Mouse (Mus musculus) intestine, postnatal 0 days (tissue): ENCODE measurements around the gene Btbd9. TPM values are rescaled to one million over a fixed set of nuclear protein-coding genes. Genes with fewer than 3 reads are reported as not detected.
A peak's percentile ranks its signal among the peaks of the same experiment; 100 is the strongest.

Source experiments
- ATAC-seq: fragments of 200-750 bp; cut with Nextera tagmentation; 2 replicates; pipeline ENCODE4 v1.8.0; 2017; ENCODE audit warnings: mild to moderate bottlenecking, moderate TSS enrichment, moderate library complexity
- H3K27ac ChIP-seq: fragments of 300-500 bp; sonication (generic); 2 replicates; pipeline ENCODE4 v1.5.1; 2014; ENCODE audit warnings: mild to moderate bottlenecking, low read depth, low read length, moderate library complexity
- H3K27me3 ChIP-seq: fragments of 300-500 bp; sonication (generic); replicated peaks from 2 replicates; pipeline ENCODE4 v1.6.1; 2014; ENCODE audit warnings: low read length, mixed read lengths; ENCODE audit not compliant: control insufficient read depth, insufficient read depth
- H3K36me3 ChIP-seq: fragments of 300-500 bp; sonication (generic); 2 replicates; pipeline ENCODE4 v1.6.1; 2014; ENCODE audit warnings: mild to moderate bottlenecking, moderate library complexity; ENCODE audit not compliant: control insufficient read depth, insufficient read depth
- H3K4me1 ChIP-seq: fragments of 300-500 bp; sonication (generic); replicated peaks from 2 replicates; pipeline ENCODE4 v1.6.1; 2014; ENCODE audit warnings: antibody characterized with exemption, low read length, mixed read lengths; ENCODE audit not compliant: control insufficient read depth, insufficient read depth
- H3K4me2 ChIP-seq: fragments of 300-500 bp; sonication (generic); replicated peaks from 2 replicates; pipeline ENCODE4 v1.6.1; 2014; ENCODE audit warnings: low read depth, mild to moderate bottlenecking, moderate library complexity
- H3K4me3 ChIP-seq: fragments of 300-500 bp; sonication (generic); 2 replicates; pipeline ENCODE4 v1.5.1; 2014; ENCODE audit warnings: low read depth, low read length
- H3K9ac ChIP-seq: fragments of 300-500 bp; sonication (generic); 2 replicates; pipeline ENCODE4 v1.6.1; 2014; ENCODE audit warnings: mild to moderate bottlenecking, low read depth, low read length
- H3K9me3 ChIP-seq: fragments of 300-500 bp; sonication (generic); 2 replicates; pipeline ENCODE4 v1.6.1; 2016; ENCODE audit warnings: mixed run types; ENCODE audit not compliant: control insufficient read depth
- CTCF ChIP-seq: sonication (generic); IDR thresholded peaks from 2 replicates; pipeline ENCODE4 v1.5.1; 2016; ENCODE audit warnings: low read depth, mild to moderate bottlenecking, control low read depth, antibody characterized with exemption, moderate library complexity
- WGBS: fragments of 180-500 bp; shearing (Covaris S2); extraction: QIAGEN DNeasy Blood & Tissue Kit; methylation state at CpG from one replicate; pipeline ENCODE4 v1.1.7; 2014; 5-methylcytosine and 5-hydroxymethylcytosine counted together
- polyA plus RNA-seq: library from polyadenylated mRNA; unstranded; fragments of >200 nt; fragmentation: Nextera tagmentation; extraction: Ambion mirVana; gene quantifications from 2 replicates; pipeline ENCODE4 v1.2.1, GENCODE M21; 2015

Btbd9 gene
- polyA plus RNA-seq, 1 experiment from 2014 or later = 35.9 TPM

DNA sequence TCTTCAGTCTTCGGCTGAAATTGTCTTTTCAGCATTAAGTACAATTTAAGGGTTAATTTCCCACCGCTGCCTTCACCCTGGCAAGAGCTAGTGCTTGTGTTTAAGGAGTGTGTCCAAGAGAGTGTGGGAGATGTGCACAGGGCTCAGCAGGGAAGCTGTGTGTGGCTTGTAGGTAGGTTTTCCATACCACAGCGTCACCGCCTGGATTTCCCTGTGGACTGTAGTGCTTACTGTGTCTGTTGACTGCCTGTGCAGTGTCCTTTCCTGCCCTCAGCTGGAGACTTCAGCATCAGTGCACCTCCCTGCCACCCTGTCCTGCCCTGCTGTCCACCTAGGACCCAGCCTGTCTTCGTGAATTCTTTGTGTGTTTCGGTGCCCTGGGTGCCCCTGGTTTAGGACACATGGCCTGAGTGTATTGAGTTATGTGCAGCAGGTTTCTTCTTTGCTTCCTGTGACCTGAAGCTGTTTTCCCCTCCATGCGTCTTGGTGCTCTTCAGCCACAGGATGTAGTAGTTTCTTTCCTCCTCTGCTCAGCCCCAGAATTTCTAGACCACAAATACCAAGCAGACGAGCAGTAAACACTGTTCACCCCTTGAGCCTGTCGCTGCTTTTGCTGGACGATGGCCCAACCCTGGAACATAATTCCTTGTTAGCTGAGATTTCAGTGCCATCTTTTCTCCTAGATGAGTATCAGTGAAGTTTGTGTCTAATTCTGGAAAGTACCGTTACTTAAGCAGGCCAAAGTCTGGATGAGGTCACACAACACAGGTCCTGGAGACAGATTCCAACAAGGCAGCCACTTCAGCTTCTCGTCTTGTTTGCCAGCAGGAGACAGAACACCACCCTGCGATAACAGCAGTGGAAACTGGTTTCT, 376.7 kb downstream of the Btbd9 start:
- Histone ChIP-seq H3K27ac (peak overlapping the region; percentile 16; the same call in 1 of the 2 replicates), H3K4me3 (no peak overlapping the region)
- peak; percentile 35 for TF ChIP-seq CTCF

DNA sequence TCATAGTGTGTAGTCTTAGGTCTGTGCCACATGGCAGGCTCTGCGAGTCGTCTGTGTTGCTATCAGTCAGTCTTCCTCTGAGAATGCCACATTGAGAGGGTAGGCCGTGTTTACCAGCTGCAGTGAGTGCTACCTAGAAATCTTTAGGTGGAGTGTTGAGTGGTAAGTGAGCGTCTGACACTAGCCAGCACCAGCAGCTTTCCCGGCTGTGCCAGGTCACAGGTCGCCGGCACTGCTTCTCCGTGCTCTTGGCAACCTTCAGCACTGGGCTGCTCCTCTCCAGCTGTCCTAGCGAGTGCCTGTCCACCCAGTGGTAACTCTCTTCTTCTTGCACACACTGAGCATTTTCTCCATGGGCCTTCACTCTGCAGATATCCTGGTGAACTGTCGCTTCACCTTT, 377.9 kb downstream of the Btbd9 start:
- Histone ChIP-seq H3K36me3 (peaks cover 17% of the 10 kb centered on the region; the same call in 1 of the 2 replicates), H3K9me3 (no peaks in the 10 kb centered on the region), H3K9ac (no peak overlapping the region), H3K27ac (no peak overlapping the region), H3K4me2 (no peak overlapping the region), H3K27me3 (no peaks in the 10 kb centered on the region), H3K4me1 (no peaks in the 10 kb centered on the region), H3K4me3 (no peak overlapping the region)
- whole genome bisulfite sequencing = 69% methylated on average over 10 of the region's 10 CpGs
- no peak for TF ChIP-seq CTCF
- ATAC-seq = no peak

More for the DNA sequence above, 376.7 kb downstream of the Btbd9 start:
- H3K9me3 ChIP-seq = no peaks in the 10 kb centered on the region
- H3K4me1 ChIP-seq = no peaks in the 10 kb centered on the region
- no peak overlapping the region for H3K9ac ChIP-seq
- H3K27me3 ChIP-seq = no peaks in the 10 kb centered on the region
- H3K4me2 ChIP-seq = no peak overlapping the region
- H3K36me3 ChIP-seq = peaks cover 16% of the 10 kb centered on the region; the same call in 1 of the 2 replicates
- ATAC-seq = no peak
- WGBS = 62% methylated on average over 13 of the region's 13 CpGs

DNA sequence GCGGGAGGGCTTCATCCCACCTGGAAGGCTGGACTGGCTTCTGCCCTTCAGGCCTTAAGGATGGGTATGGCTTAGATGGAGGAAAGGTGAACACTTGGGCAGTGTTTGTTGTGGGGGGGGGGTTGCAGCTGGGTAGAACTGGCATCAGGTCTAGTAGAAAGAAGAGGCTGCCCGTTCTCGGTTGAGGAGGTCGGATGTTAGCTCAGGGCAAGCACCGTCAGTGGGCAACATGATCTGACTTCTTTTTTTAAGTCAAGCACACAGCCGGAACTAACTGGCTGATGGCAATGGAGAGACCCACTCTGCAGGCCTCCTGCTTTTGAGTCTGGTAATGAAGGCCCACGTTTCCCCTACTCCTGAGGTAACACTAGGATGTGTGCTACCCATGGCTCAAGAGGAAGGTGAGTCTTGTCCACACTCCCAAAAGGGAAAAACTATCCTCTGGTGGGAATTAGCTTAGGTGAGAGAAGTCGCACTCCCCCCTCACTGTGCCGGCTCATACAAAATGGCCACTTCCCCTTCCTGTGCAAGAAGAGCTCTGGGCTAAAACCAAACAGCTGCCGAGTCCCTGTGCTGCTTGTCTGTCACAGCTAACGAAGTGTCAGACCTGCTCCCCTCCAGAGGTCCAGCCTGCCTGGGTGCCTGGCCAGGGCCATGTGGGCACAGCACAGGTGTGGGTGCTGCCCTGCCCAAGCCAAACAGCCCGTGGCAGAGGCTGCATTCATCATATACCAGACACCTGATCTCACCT, 378.8 kb downstream of the Btbd9 start:
- no peak overlapping the region for H3K4me3 ChIP-seq
- TF ChIP-seq CTCF = no peak
- no peak for ATAC-seq
- H3K27ac ChIP-seq = no peak overlapping the region; the same call in 1 of the 2 replicates
- no peaks in the 10 kb centered on the region for H3K9me3 ChIP-seq
- H3K4me1 ChIP-seq = no peaks in the 10 kb centered on the region
- 73% methylated on average over 12 of the region's 12 CpGs for WGBS
- H3K27me3 ChIP-seq = no peaks in the 10 kb centered on the region
- no peak overlapping the region for H3K9ac ChIP-seq
- peaks cover 27% of the 10 kb centered on the region; the same call in 1 of the 2 replicates for H3K36me3 ChIP-seq
- no peak overlapping the region for H3K4me2 ChIP-seq

DNA sequence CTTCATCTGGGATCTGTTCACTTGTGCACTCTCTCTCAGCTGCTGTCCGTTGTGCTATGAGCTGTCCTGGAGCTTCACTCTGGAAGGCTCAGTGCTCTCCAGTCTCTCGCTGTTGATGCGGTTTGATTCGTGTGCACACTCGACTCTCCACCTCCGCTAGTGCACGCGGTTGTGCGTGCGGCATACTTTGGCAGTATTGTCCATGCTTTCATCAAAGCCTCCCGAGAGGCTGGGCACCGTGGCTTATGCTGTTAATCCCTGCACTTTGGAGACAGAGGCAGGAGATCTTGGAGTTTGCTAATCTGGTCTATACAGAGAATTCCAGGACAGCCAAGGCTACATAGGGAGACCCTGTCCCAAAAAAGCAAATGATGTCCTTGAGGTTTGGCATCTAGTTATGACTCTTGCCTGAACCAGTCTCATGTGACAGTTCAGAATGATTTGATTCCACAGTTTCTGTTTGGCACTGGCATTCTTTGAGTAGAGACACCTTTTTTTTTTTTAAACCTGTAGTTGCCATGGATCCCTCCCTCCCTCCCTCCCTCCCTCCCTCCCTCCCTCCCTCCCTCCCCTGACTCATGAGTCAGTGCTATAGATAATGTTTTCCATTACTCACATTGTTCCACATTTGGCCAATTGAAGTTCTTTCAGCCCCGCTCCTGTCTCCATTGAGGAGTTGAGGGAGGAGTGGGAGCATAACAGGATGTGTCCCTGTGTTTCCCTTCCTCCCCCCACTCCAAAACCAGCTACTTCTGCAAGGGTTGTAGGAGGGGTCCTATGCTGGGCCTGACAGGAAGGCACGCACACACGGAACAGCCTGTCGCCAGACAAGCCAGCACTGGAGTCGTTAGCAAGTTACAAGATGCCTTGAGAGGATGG, 379.6 kb downstream of the Btbd9 start:
- no peak overlapping the region; the same call in 1 of the 2 replicates for H3K27ac ChIP-seq
- no peaks in the 10 kb centered on the region for H3K4me1 ChIP-seq

DNA sequence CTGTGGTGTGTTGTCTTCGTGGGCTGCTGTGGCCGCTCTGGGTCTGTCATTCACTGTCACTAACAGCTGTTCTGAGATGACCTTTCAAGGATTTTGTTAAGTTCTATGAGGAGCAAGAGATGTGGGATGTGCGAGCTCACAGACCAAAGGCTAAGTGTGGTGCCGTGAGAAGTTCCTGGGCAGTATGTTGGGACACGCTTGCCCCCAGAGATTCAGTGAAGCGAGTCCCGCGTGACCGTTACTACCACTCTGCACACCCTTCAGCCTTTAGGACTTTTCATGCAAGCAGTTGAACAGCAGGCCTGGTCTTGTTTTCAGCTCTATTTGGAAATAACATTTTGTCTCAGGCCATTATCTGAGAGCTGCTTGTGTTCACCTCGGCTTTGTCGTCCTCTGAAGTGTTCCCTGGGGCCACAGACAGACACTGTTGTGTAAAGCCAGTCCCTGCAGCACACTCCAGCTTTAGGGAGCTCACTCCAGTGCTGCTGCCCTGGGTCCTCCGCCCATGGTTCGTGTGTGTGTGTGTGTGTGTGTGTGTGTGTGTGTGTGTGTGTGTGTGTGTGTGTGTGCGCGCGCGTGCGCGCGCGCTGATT, 380.6 kb downstream of the Btbd9 start:
- no peak overlapping the region for H3K4me2 ChIP-seq
- H3K36me3 ChIP-seq = peaks cover 28% of the 10 kb centered on the region; the same call in 1 of the 2 replicates
- no peak for TF ChIP-seq CTCF
- WGBS = 88% methylated on average over 21 of the region's 21 CpGs
- H3K27ac ChIP-seq = no peak overlapping the region
- no peak overlapping the region for H3K4me3 ChIP-seq
- H3K27me3 ChIP-seq = no peaks in the 10 kb centered on the region
- ATAC-seq = no peak
- no peaks in the 10 kb centered on the region for H3K4me1 ChIP-seq
- H3K9me3 ChIP-seq = no peaks in the 10 kb centered on the region
- H3K9ac ChIP-seq = no peak overlapping the region

More for the DNA sequence above, 379.6 kb downstream of the Btbd9 start:
- Histone ChIP-seq H3K36me3 (peaks cover 31% of the 10 kb centered on the region; the same call in 1 of the 2 replicates), H3K4me2 (no peak overlapping the region), H3K9me3 (no peaks in the 10 kb centered on the region), H3K27me3 (no peaks in the 10 kb centered on the region), H3K9ac (no peak overlapping the region), H3K4me3 (no peak overlapping the region)
- WGBS = 77% methylated on average over 17 of the region's 17 CpGs
- no peak for TF ChIP-seq CTCF
- ATAC-seq = no peak
